Mouse (Mus musculus): ENCODE results near the gene Crtac1.

DNA sequence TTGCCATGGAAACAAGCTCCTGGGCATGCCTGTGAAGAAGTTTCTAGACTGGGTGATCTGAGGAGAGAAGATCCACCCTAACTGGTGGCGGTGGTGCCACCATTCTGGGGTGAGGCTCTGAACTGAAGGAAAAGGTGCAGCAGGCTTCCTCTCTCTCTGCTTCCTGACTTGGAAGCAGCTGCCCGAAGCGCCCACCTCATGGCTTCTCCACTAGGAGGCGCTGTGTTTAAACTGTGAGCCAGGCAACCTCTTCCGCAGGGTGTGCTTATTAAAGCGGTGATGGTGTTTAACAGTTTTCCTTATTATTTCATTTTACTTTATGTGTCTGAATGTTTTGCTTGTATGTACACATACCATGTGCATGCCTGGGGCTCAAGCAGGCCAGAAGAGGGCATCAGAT, 90.4 kb downstream of the Crtac1 start:
- TF ChIP-seq CTCF (IDR thresholded peaks at IDR 0.05; ENCODE audit: borderline replicate concordance, control insufficient read depth, extremely low read depth, insufficient read depth, low read length, poor library complexity) (no peak), POLR2A (IDR thresholded peaks at IDR 0.05; ENCODE audit: control insufficient read depth, extremely low read depth, insufficient read depth, low read length, poor library complexity) (no peak)
